Mouse (Mus musculus): ENCODE results near the gene Fpr1. TPM values are rescaled to one million over a fixed set of nuclear protein-coding genes. Genes with fewer than 3 reads are reported as not detected.

The Fpr1 gene
- total and polyA plus RNA-seq, 3 experiments = not detected

DNA sequence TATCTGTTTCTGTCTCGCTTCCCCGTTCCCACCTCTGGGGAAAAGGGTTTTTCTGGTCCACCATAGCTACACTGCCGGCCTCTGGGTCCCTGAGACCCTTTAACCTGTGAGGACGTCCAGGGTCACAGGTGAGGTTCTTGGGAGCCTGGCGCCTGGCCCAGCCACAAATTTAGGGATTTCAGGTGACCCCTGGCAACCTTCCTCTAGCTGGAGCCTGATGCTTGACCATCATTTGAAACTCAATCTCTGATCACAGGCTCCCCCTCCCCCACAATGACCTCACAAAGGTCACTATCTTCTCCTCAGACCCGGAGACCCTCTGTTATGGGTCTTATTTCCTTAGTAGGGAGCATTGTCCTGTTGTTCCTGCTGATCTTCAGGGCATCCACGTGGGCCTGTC lies 53.0 kb downstream of the Fpr1 start:
- H3K4me3 ChIP-seq (ENCODE audit: control insufficient read depth in 1 of 2, insufficient read depth in 1 of 2, low read depth in 2 of 2, low read length in 2 of 2) = no peak overlapping the region
- H3K27ac ChIP-seq (ENCODE audit: control insufficient read depth, low read depth, low read length) = no peak overlapping the region
- no peak overlapping the region for H3K9ac ChIP-seq (ENCODE audit: control insufficient read depth, low read depth, low read length, poor library complexity, severe bottlenecking)
- H3K4me1 ChIP-seq (ENCODE audit: control insufficient read depth in 1 of 2, insufficient read depth in 2 of 2, low read length in 2 of 2) = peaks cover 2 to 14% of the 10 kb centered on the region in 2 experiments; a peak in 3 of 4 replicates
- no peak for DNase-seq (ENCODE audit: low read depth, low spot score)
- peaks cover 0 to 6% of the 10 kb centered on the region in 2 experiments; a peak in 2 of 4 replicates for H3K36me3 ChIP-seq (ENCODE audit: control insufficient read depth in 1 of 2, insufficient read depth in 2 of 2, low read length in 2 of 2)
- no peaks in the 10 kb centered on the region for H3K27me3 ChIP-seq (ENCODE audit: control insufficient read depth in 1 of 2, insufficient read depth in 2 of 2, low read length in 2 of 2)
- TF ChIP-seq USF2 (IDR thresholded peaks at IDR 0.05; ENCODE audit: borderline replicate concordance in 1 of 2, insufficient read depth in 1 of 2, low read depth in 1 of 2, low read length in 2 of 2) = no peak
- no peak for TF ChIP-seq POLR2AphosphoS5 (IDR thresholded peaks at IDR 0.05; ENCODE audit: borderline replicate concordance, low read depth, low read length)
- no peak for TF ChIP-seq TCF12 (IDR thresholded peaks at IDR 0.05; ENCODE audit: low read depth, low read length)
- TF ChIP-seq ELF1 (IDR thresholded peaks at IDR 0.05; ENCODE audit: low read depth, low read length) = no peak
- TF ChIP-seq JUND (IDR thresholded peaks at IDR 0.05; ENCODE audit: low read depth, low read length) = no peak
- no peak for TF ChIP-seq ZKSCAN1 (IDR thresholded peaks at IDR 0.05; ENCODE audit: low read depth, low read length)
- TF ChIP-seq POLR2A (IDR thresholded peaks at IDR 0.05; ENCODE audit: control insufficient read depth in 1 of 2, insufficient read depth in 1 of 2, low read depth in 1 of 2, low read length in 2 of 2, poor library complexity in 1 of 2) = no peak
- TF ChIP-seq CHD2 (IDR thresholded peaks at IDR 0.05; ENCODE audit: low read length) = no peak
- TF ChIP-seq E2F4 (IDR thresholded peaks at IDR 0.05; ENCODE audit: borderline replicate concordance, low read depth, low read length) = no peak
- no peak for TF ChIP-seq MXI1 (IDR thresholded peaks at IDR 0.05; ENCODE audit: low read depth, low read length)
- TF ChIP-seq UBTF (IDR thresholded peaks at IDR 0.05; ENCODE audit: borderline replicate concordance, insufficient read depth, low read depth, low read length) = no peak
- no peaks in the 10 kb centered on the region; the same call in 1 of the 2 replicates for H3K79me2 ChIP-seq (ENCODE audit: control insufficient read depth, insufficient read depth, low read length, poor library complexity)
- H3K9me3 ChIP-seq (replicated peaks; ENCODE audit: insufficient read depth, low read length) = no peaks in the 10 kb centered on the region

DNA sequence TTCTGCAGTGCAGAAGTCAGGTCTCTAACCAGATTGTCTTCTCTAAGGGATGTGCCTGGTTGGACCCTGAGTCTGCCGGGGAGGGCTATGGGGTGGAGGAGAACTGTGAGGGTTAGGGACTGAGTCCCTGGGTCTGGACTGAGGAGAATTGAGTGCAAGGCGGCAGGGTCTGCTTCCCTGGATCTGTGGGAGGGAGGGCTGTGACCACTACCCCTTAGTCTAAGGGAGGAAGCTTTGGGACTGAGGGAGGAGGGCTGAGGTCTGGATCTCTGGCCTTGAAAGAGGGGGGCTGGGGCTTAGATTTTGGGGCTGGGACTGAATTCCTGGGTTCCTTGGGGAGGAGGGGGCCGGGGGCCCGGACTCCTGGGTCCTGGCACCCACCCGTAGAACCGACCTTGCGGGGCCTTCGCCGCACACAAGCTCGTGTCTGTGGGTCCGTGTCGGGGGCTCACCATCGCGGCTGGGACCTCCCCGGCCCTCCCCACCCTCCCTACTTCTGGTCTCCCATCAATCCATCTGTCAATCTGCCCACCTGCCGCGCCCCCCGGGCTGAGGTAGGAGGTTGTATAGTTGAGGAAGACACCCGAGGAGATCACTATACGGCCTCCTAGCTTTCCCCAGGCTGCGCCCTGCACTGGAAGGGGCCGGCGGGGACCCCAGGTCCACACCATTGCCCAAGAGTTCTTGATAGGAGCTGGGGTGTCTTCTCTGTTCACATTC lies 53.8 kb downstream of the Fpr1 start:
- Histone ChIP-seq H3K36me3 (ENCODE audit: control insufficient read depth in 1 of 2, insufficient read depth in 2 of 2, low read length in 2 of 2) (peaks cover 0 to 9% of the 10 kb centered on the region in 2 experiments; a peak in 2 of 4 replicates), H3K4me3 (ENCODE audit: control insufficient read depth in 1 of 2, insufficient read depth in 1 of 2, low read depth in 2 of 2, low read length in 2 of 2) (no peak overlapping the region), H3K9ac (ENCODE audit: control insufficient read depth, low read depth, low read length, poor library complexity, severe bottlenecking) (no peak overlapping the region)

More for the DNA sequence above, 53.8 kb downstream of the Fpr1 start:
- Histone ChIP-seq H3K27me3 (ENCODE audit: control insufficient read depth in 1 of 2, insufficient read depth in 2 of 2, low read length in 2 of 2) (no peaks in the 10 kb centered on the region), H3K4me1 (ENCODE audit: control insufficient read depth in 1 of 2, insufficient read depth in 2 of 2, low read length in 2 of 2) (peaks cover 2 to 16% of the 10 kb centered on the region in 2 experiments; a peak in 3 of 4 replicates), H3K27ac (ENCODE audit: control insufficient read depth, low read depth, low read length) (no peak overlapping the region), H3K79me2 (ENCODE audit: control insufficient read depth, insufficient read depth, low read length, poor library complexity) (no peaks in the 10 kb centered on the region; the same call in 1 of the 2 replicates), H3K9me3 (replicated peaks; ENCODE audit: insufficient read depth, low read length) (no peaks in the 10 kb centered on the region)
- no peak for DNase-seq (ENCODE audit: low read depth, low spot score)
- TF ChIP-seq MYB (IDR thresholded peaks at IDR 0.05; ENCODE audit: low read depth, low read length) = no peak
- no peak for TF ChIP-seq ZKSCAN1 (IDR thresholded peaks at IDR 0.05; ENCODE audit: low read depth, low read length)
- TF ChIP-seq ELF1 (IDR thresholded peaks at IDR 0.05; ENCODE audit: low read depth, low read length) = no peak
- no peak for TF ChIP-seq RAD21 (IDR thresholded peaks at IDR 0.05; ENCODE audit: low read depth, low read length)
- TF ChIP-seq ZNF384 (IDR thresholded peaks at IDR 0.05; ENCODE audit: low read depth, low read length) = no peak
- TF ChIP-seq MYC (IDR thresholded peaks at IDR 0.05; ENCODE audit: low read depth, low read length) = no peak
- TF ChIP-seq TAL1 (IDR thresholded peaks at IDR 0.05; ENCODE audit: low read length) = no peak
- no peak for TF ChIP-seq RCOR1 (IDR thresholded peaks at IDR 0.05; ENCODE audit: low read depth, low read length)
- no peak for TF ChIP-seq MAX (IDR thresholded peaks at IDR 0.05; ENCODE audit: low read length)
- TF ChIP-seq KAT2A (conservative IDR thresholded peaks at IDR 0.05; ENCODE audit: low read depth, low read length) = no peak
- TF ChIP-seq E2F4 (IDR thresholded peaks at IDR 0.05; ENCODE audit: borderline replicate concordance, low read depth, low read length) = no peak
- TF ChIP-seq MAFK (IDR thresholded peaks at IDR 0.05; ENCODE audit: borderline replicate concordance, low read depth, low read length) = no peak
